In genomic region chr17:47616119-47616518, GRCm38 (mm10) we compare ENCODE assay signal across 27 mouse cellular contexts. TPM values are rescaled to one million over a fixed set of nuclear protein-coding genes. Genes with fewer than 3 reads are reported as not detected.
DNase-seq lines count a peak whose midpoint lies in the region; ATAC-seq and TF ChIP-seq lines count a peak whose summit lies in the region.
"Had no signal": no experiment of that assay in that cellular context is flagged by ENCODE, and none has a peak within 500 bp of the region (broad histone marks: within the 10 kb centered on the region; RNA-seq: fewer than 3 reads in every experiment).

No protein-coding gene starts in this region.

- ATAC-seq in erythroblast, adult 5-6 weeks (replicated peaks; ENCODE audit: low FRiP score, poor library complexity, severe bottlenecking) = no peak
- no peak for ATAC-seq in heart, embryonic 11.5 days (replicated peaks; ENCODE audit: insufficient number of reproducible peaks, low FRiP score, low TSS enrichment)
- no peak for ATAC-seq in liver, embryonic 15.5 days (ENCODE audit: insufficient read depth)
- ATAC-seq: forebrain, embryonic 14.5 days; forebrain, postnatal 0 days; hindbrain, postnatal 0 days; inflammation-experienced regulatory T-cells, adult 6 months; intestine, embryonic 16.5 days; Patski had no signal

- no peak overlapping the region for H3K9ac ChIP-seq in heart, embryonic 11.5 days (ENCODE audit: low read depth, low read length)
- H3K9ac ChIP-seq in MEL (ENCODE audit: control insufficient read depth, low read depth, low read length, poor library complexity, severe bottlenecking) = no peak overlapping the region
- H3K9ac ChIP-seq in liver, embryonic 15.5 days = no peak overlapping the region
- H3K9ac ChIP-seq: embryonic facial prominence, embryonic 13.5 days; forebrain, postnatal 0 days; hindbrain, embryonic 14.5 days had no signal

- peak overlapping the region; percentile 19 for H3K4me3 ChIP-seq in erythroblast, embryonic 14.5 days (replicated peaks)
- H3K4me3 ChIP-seq in heart, embryonic 11.5 days (ENCODE audit: low read depth, low read length) = no peak overlapping the region
- H3K4me3 ChIP-seq in MEL (ENCODE audit: control insufficient read depth in 1 of 2, insufficient read depth in 1 of 2, low read depth in 2 of 2, low read length in 2 of 2) = no peak overlapping the region
- H3K4me3 ChIP-seq in liver, embryonic 15.5 days (replicated peaks) = no peak overlapping the region
- no peak overlapping the region for H3K4me3 ChIP-seq in gastrocnemius, adult 2 months
- H3K4me3 ChIP-seq: embryonic facial prominence, embryonic 10.5 days; embryonic facial prominence, embryonic 13.5 days had no signal

- TF ChIP-seq EP300 in MEL (IDR thresholded peaks at IDR 0.05; ENCODE audit: low read depth in 1 of 2, low read length in 2 of 2) = no peak

- peaks cover 57% of the 10 kb centered on the region for H3K79me2 ChIP-seq in MEL (ENCODE audit: control insufficient read depth, insufficient read depth, low read length, poor library complexity)

- intact Hi-C loops in heart, postnatal 36 days (cut with DNase I) = no loop called here
- intact Hi-C loops in gastrocnemius, adult 2 months (cut with DNase I) = no loop called here

- H3K27ac ChIP-seq in heart, embryonic 11.5 days (ENCODE audit: low read depth, low read length) = peak overlapping the region; percentile 5; the same call in 1 of the 2 replicates
- H3K27ac ChIP-seq in MEL (ENCODE audit: control insufficient read depth, low read depth, low read length) = peak overlapping the region; percentile 99
- peak overlapping the region; percentile 95 for H3K27ac ChIP-seq in liver, embryonic 15.5 days (replicated peaks)
- no peak overlapping the region for H3K27ac ChIP-seq in gastrocnemius, adult 2 months
- H3K27ac ChIP-seq: embryonic facial prominence, embryonic 10.5 days; embryonic facial prominence, embryonic 13.5 days; hindbrain, embryonic 14.5 days; hindbrain, postnatal 0 days had no signal

- TF ChIP-seq RAD21 in MEL (IDR thresholded peaks at IDR 0.05; ENCODE audit: low read depth, low read length) = no peak

- no peak for DNase-seq in heart, postnatal 36 days
- DNase-seq in MEL (ENCODE audit: low read depth, low spot score) = no peak
- DNase-seq in frontal cortex, postnatal 10 days (ENCODE audit: low spot score in 2 of 2) = no peak
- DNase-seq in gastrocnemius, adult 2 months = no peak
- DNase-seq: adrenal gland, adult 2 months; adrenal gland, postnatal 14 days; cerebellum, adult 11 months; cerebellum, adult 2 months; cerebellum, adult 9-11 months; cerebellum, postnatal 36 days; embryo, embryonic 11 days; forebrain, postnatal 0 days; gastrocnemius, postnatal 10 days; gastrocnemius, postnatal 36 days; heart, postnatal 4 days had no signal

- 91% methylated on average over 8 of the region's 8 CpGs for WGBS in heart, embryonic 11.5 days (ENCODE audit: insufficient replicate concordance)
- 92% methylated on average over 8 of the region's 8 CpGs for WGBS in liver, embryonic 15.5 days (ENCODE audit: insufficient replicate concordance)

- H3K4me2 ChIP-seq in heart, embryonic 11.5 days = no peak overlapping the region
- H3K4me2 ChIP-seq in liver, embryonic 15.5 days = peak overlapping the region; percentile 56; the same call in 1 of the 2 replicates
- H3K4me2 ChIP-seq: embryonic facial prominence, embryonic 13.5 days; hindbrain, embryonic 14.5 days had no signal

- H3K36me3 ChIP-seq in erythroblast, embryonic 14.5 days (ENCODE audit: control insufficient read depth) = peaks cover 85% of the 10 kb centered on the region
- peaks cover 12% of the 10 kb centered on the region for H3K36me3 ChIP-seq in heart, embryonic 11.5 days (ENCODE audit: control insufficient read depth, insufficient read depth, low read length)
- H3K36me3 ChIP-seq in MEL (ENCODE audit: control insufficient read depth in 1 of 2, insufficient read depth in 2 of 2, low read length in 2 of 2) = peaks cover 8 to 45% of the 10 kb centered on the region in 2 experiments
- peaks cover 73% of the 10 kb centered on the region for H3K36me3 ChIP-seq in liver, embryonic 15.5 days (replicated peaks)

- H3K9me3 ChIP-seq in erythroblast, embryonic 14.5 days (ENCODE audit: control insufficient read depth, low read length) = no peaks in the 10 kb centered on the region
- no peaks in the 10 kb centered on the region for H3K9me3 ChIP-seq in heart, embryonic 11.5 days (replicated peaks; ENCODE audit: control insufficient read depth, low read length)
- no peaks in the 10 kb centered on the region for H3K9me3 ChIP-seq in MEL (replicated peaks; ENCODE audit: insufficient read depth, low read length)
- no peaks in the 10 kb centered on the region for H3K9me3 ChIP-seq in liver, embryonic 15.5 days (replicated peaks)
- H3K9me3 ChIP-seq: embryonic facial prominence, embryonic 10.5 days; embryonic facial prominence, embryonic 13.5 days had no signal

- TF ChIP-seq POLR2A in MEL (IDR thresholded peaks at IDR 0.05; ENCODE audit: control insufficient read depth in 1 of 2, insufficient read depth in 1 of 2, low read depth in 1 of 2, low read length in 2 of 2, poor library complexity in 1 of 2) = no peak

- H3K4me1 ChIP-seq in erythroblast, embryonic 14.5 days (ENCODE audit: control insufficient read depth) = peaks cover 80% of the 10 kb centered on the region
- H3K4me1 ChIP-seq in heart, embryonic 11.5 days (ENCODE audit: control insufficient read depth, insufficient read depth, low read length) = peaks cover 10% of the 10 kb centered on the region
- peaks cover 20 to 45% of the 10 kb centered on the region in 2 experiments for H3K4me1 ChIP-seq in MEL (ENCODE audit: control insufficient read depth in 1 of 2, insufficient read depth in 2 of 2, low read length in 2 of 2)
- H3K4me1 ChIP-seq in liver, embryonic 15.5 days (replicated peaks) = peaks cover 80% of the 10 kb centered on the region

- TF ChIP-seq CTCF in MEL (IDR thresholded peaks at IDR 0.05 in 2 of 3, conservative IDR thresholded peaks at IDR 0.05 in 1 of 3; ENCODE audit: control insufficient read depth in 1 of 3, insufficient read depth in 1 of 3, low read depth in 2 of 3, low read length in 3 of 3, poor library complexity in 1 of 3, severe bottlenecking in 1 of 3) = no peak
- TF ChIP-seq CTCF in gastrocnemius, adult 2 months (IDR thresholded peaks at IDR 0.05) = no peak

- no peaks in the 10 kb centered on the region for H3K27me3 ChIP-seq in erythroblast, embryonic 14.5 days (ENCODE audit: control insufficient read depth)
- H3K27me3 ChIP-seq in heart, embryonic 11.5 days (ENCODE audit: control insufficient read depth, insufficient read depth, low read length) = no peaks in the 10 kb centered on the region
- no peaks in the 10 kb centered on the region for H3K27me3 ChIP-seq in MEL (ENCODE audit: control insufficient read depth in 1 of 2, insufficient read depth in 2 of 2, low read length in 2 of 2)
- no peaks in the 10 kb centered on the region for H3K27me3 ChIP-seq in liver, embryonic 15.5 days
- H3K27me3 ChIP-seq: embryonic facial prominence, embryonic 13.5 days; Patski had no signal

RNA-seq across cellular contexts. Expression of gene Gm20517, which starts 4.7 kb away (rescaled TPM):
- polyA plus RNA-seq in erythroblast, embryonic 14.5 days (2012) = 0.29 and 0.65 TPM in 2 replicates
- total RNA-seq in erythroblast, adult 5-6 weeks (2015; ENCODE audit: low replicate concordance) = 2.5 and 4.8 TPM in 2 replicates
- 6.3 and 16.2 TPM in 2 replicates for total RNA-seq in erythroblast, adult 5-6 weeks (2017; ENCODE audit: low replicate concordance)
- polyA plus RNA-seq in heart, embryonic 11.5 days (2014; fragmentation: Nextera tagmentation; extraction: Ambion mirVana) = 1.6 and 1.8 TPM in 2 replicates
- 1 to 10 TPM; 2.1 to 3.5 TPM for total RNA-seq in heart, postnatal 36 days (2021)
- total RNA-seq in MEL (2012; rRNA removed) = 1.1 and 2.9 TPM in 2 replicates
- polyA plus RNA-seq in MEL (2012; ENCODE audit: insufficient read depth in 1 of 2, insufficient read length in 2 of 2, low read depth in 1 of 2, low replicate concordance in 2 of 2, missing spikeins in 1 of 2) = 1 to 10 TPM in 1 of 2 experiments, not detected in 1; 1.9 TPM
- polyA plus RNA-seq in liver, embryonic 15.5 days (2015; fragmentation: Nextera tagmentation; extraction: Ambion mirVana) = 2.1 and 2.4 TPM in 2 replicates
- total RNA-seq in gastrocnemius, adult 2 months (2021) = 1 to 10 TPM in 1 of 2 experiments, under 1 TPM in 1; 0.82 to 2.4 TPM

RNA-seq across cellular contexts. Expression of gene Med20, which starts 4.7 kb away (rescaled TPM):
- polyA plus RNA-seq in erythroblast, embryonic 14.5 days (2012) = 0.43 and 0.45 TPM in 2 replicates
- 10.4 and 19.9 TPM in 2 replicates for total RNA-seq in erythroblast, adult 5-6 weeks (2015; ENCODE audit: low replicate concordance)
- total RNA-seq in erythroblast, adult 5-6 weeks (2017; ENCODE audit: low replicate concordance) = 48.5 and 68.2 TPM in 2 replicates
- polyA plus RNA-seq in heart, embryonic 11.5 days (2014; fragmentation: Nextera tagmentation; extraction: Ambion mirVana) = 30.3 and 36.4 TPM in 2 replicates
- 10 to 100 TPM; 15.8 to 17.8 TPM for total RNA-seq in heart, postnatal 36 days (2021)
- 45.9 and 62.6 TPM in 2 replicates for total RNA-seq in MEL (2012; rRNA removed)
- polyA plus RNA-seq in MEL (2012; ENCODE audit: insufficient read depth in 1 of 2, insufficient read length in 2 of 2, low read depth in 1 of 2, low replicate concordance in 2 of 2, missing spikeins in 1 of 2) = 10 to 100 TPM in 1 of 2 experiments, not detected in 1; 45.7 TPM
- 21.6 and 26.0 TPM in 2 replicates for polyA plus RNA-seq in liver, embryonic 15.5 days (2015; fragmentation: Nextera tagmentation; extraction: Ambion mirVana)
- 10 to 100 TPM; 17.9 to 18.3 TPM for total RNA-seq in gastrocnemius, adult 2 months (2021)

RNA-seq across cellular contexts. Expression of gene Bysl, which starts 4.8 kb away (rescaled TPM):
- 2.8 and 3.4 TPM in 2 replicates for polyA plus RNA-seq in erythroblast, embryonic 14.5 days (2012)
- 1.2 and 2.1 TPM in 2 replicates for total RNA-seq in erythroblast, adult 5-6 weeks (2015; ENCODE audit: low replicate concordance)
- total RNA-seq in erythroblast, adult 5-6 weeks (2017; ENCODE audit: low replicate concordance) = 3.2 and 4.3 TPM in 2 replicates
- 26.8 TPM in 2 replicates for polyA plus RNA-seq in heart, embryonic 11.5 days (2014; fragmentation: Nextera tagmentation; extraction: Ambion mirVana)
- 10 to 100 TPM; 14.2 to 14.3 TPM for total RNA-seq in heart, postnatal 36 days (2021)
- 60.2 and 69.3 TPM in 2 replicates for total RNA-seq in MEL (2012; rRNA removed)
- polyA plus RNA-seq in MEL (2012; ENCODE audit: insufficient read depth in 1 of 2, insufficient read length in 2 of 2, low read depth in 1 of 2, low replicate concordance in 2 of 2, missing spikeins in 1 of 2) = 10 to 100 TPM in 1 of 2 experiments, not detected in 1; 85.4 TPM
- 16.5 and 18.0 TPM in 2 replicates for polyA plus RNA-seq in liver, embryonic 15.5 days (2015; fragmentation: Nextera tagmentation; extraction: Ambion mirVana)
- total RNA-seq in gastrocnemius, adult 2 months (2021) = 10 to 100 TPM; 14.2 to 16.0 TPM

RNA-seq across cellular contexts. Expression of gene Usp49, which starts 14.4 kb away (rescaled TPM):
- polyA plus RNA-seq in erythroblast, embryonic 14.5 days (2012) = 2.2 and 2.4 TPM in 2 replicates
- total RNA-seq in erythroblast, adult 5-6 weeks (2015; ENCODE audit: low replicate concordance) = 7.3 and 36.5 TPM in 2 replicates
- total RNA-seq in erythroblast, adult 5-6 weeks (2017; ENCODE audit: low replicate concordance) = 14.8 and 27.6 TPM in 2 replicates
- 2.7 and 3.7 TPM in 2 replicates for polyA plus RNA-seq in heart, embryonic 11.5 days (2014; fragmentation: Nextera tagmentation; extraction: Ambion mirVana)
- 1 to 10 TPM; 3.9 to 4.4 TPM for total RNA-seq in heart, postnatal 36 days (2021)
- 5.2 and 5.5 TPM in 2 replicates for total RNA-seq in MEL (2012; rRNA removed)
- polyA plus RNA-seq in MEL (2012; ENCODE audit: insufficient read depth in 1 of 2, insufficient read length in 2 of 2, low read depth in 1 of 2, low replicate concordance in 2 of 2, missing spikeins in 1 of 2) = 10 to 100 TPM in 1 of 2 experiments, not detected in 1; 16.1 TPM
- polyA plus RNA-seq in liver, embryonic 15.5 days (2015; fragmentation: Nextera tagmentation; extraction: Ambion mirVana) = 2.8 and 3.7 TPM in 2 replicates
- total RNA-seq in gastrocnemius, adult 2 months (2021) = 1 to 10 TPM; 3.1 to 4.5 TPM
